Mouse (Mus musculus) MEL-GATA-1-ER (cell line): ENCODE data around the gene Dnajc28.

Source experiments
- DNase-seq: peaks from one replicate; pipeline ENCODE4 v3.0.0-alpha.2; 2012; ENCODE audit warnings: low read depth; ENCODE audit errors: extremely low read depth

Dnajc28 gene

GRCm38 (mm10) chr16:91632940-91633339, 14.1 kb upstream of the Dnajc28 start:
- no peak for DNase-seq

GRCm38 (mm10) chr16:91632439-91632838, 13.6 kb upstream of the Dnajc28 start:
- no peak for DNase-seq

GRCm38 (mm10) chr16:91630584-91630983, 11.8 kb upstream of the Dnajc28 start:
- no peak for DNase-seq

- no peak for DNase-seq
Observed at GRCm38 (mm10) chr16:91629749-91630148, 10.9 kb upstream of the Dnajc28 start.

- no peak for DNase-seq
Observed at GRCm38 (mm10) chr16:91628673-91629072, 9.8 kb upstream of the Dnajc28 start.

- no peak for DNase-seq
Observed at GRCm38 (mm10) chr16:91627831-91628230, 9.0 kb upstream of the Dnajc28 start.

- DNase-seq, result no peak
Observed at GRCm38 (mm10) chr16:91623074-91623473, 4.2 kb upstream of the Dnajc28 start.

- DNase-seq, result no peak
Observed at GRCm38 (mm10) chr16:91620991-91621390, 2.2 kb upstream of the Dnajc28 start.

- DNase-seq, result no peak
Observed at GRCm38 (mm10) chr16:91620185-91620584, 1.4 kb upstream of the Dnajc28 start.

- no peak for DNase-seq
Observed at GRCm38 (mm10) chr16:91614552-91614951, 4.3 kb downstream of the Dnajc28 start.

- no peak for DNase-seq
Observed at GRCm38 (mm10) chr16:91612525-91612924, 6.3 kb downstream of the Dnajc28 start.

- DNase-seq, result no peak
Observed at GRCm38 (mm10) chr16:91611248-91611647, 7.6 kb downstream of the Dnajc28 start.

GRCm38 (mm10) chr16:91609501-91610245, 9.2 kb downstream of the Dnajc28 start:
- DNase-seq, result no peak

GRCm38 (mm10) chr16:91606958-91607357, 11.9 kb downstream of the Dnajc28 start:
- DNase-seq, result peak; percentile 41

GRCm38 (mm10) chr16:91605156-91605555, 13.7 kb downstream of the Dnajc28 start:
- DNase-seq, result no peak

GRCm38 (mm10) chr16:91601693-91602092, 17.1 kb downstream of the Dnajc28 start:
- DNase-seq, result no peak

- DNase-seq, result no peak
Observed at GRCm38 (mm10) chr16:91601081-91601480, 17.7 kb downstream of the Dnajc28 start.

- no peak for DNase-seq
Observed at GRCm38 (mm10) chr16:91599242-91599641, 19.6 kb downstream of the Dnajc28 start.

GRCm38 (mm10) chr16:91597672-91598010, 21.2 kb downstream of the Dnajc28 start, which contains the start of gene Tmem50b:
Gene Tmem50b, minus strand, starts transcription at chr16:91597800.
- DNase-seq, result peak; percentile 75

- DNase-seq, result no peak
Observed at GRCm38 (mm10) chr16:91596779-91597671, 21.8 kb downstream of the Dnajc28 start.

- peak; percentile 58 for DNase-seq
Observed at GRCm38 (mm10) chr16:91596397-91596778, 22.4 kb downstream of the Dnajc28 start.

GRCm38 (mm10) chr16:91595076-91595475, 23.8 kb downstream of the Dnajc28 start:
- no peak for DNase-seq
